Comparison of ENCODE assay signal across 8 mouse cellular contexts in genomic region chr8:90887328-90887727, GRCm38 (mm10). TPM values are rescaled to one million over a fixed set of nuclear protein-coding genes. Genes with fewer than 3 reads are reported as not detected.
A peak's percentile ranks its signal among the peaks of the same experiment; 100 is the strongest.
DNase-seq lines count a peak whose midpoint lies in the region; ATAC-seq and TF ChIP-seq lines count a peak whose summit lies in the region.
"Not testable (repeated sequence)": the region's sequence is repeated elsewhere in the genome, so short reads cannot be mapped to it uniquely, and the experiment has no call there.

No protein-coding gene starts in this region.

- WGBS in cerebellum, adult 2 months: no CpG with 5 or more reads among the region's 20 CpGs
- no CpG with 5 or more reads among the region's 20 CpGs for WGBS in forebrain, embryonic 12.5 days
- WGBS in heart, embryonic 14.5 days: no CpG with 5 or more reads among the region's 20 CpGs
- WGBS in intestine, embryonic 14.5 days: no CpG with 5 or more reads among the region's 20 CpGs
- no CpG with 5 or more reads among the region's 20 CpGs for WGBS in limb, embryonic 11.5 days
- WGBS in liver, postnatal 0 days (ENCODE audit: insufficient replicate concordance): no CpG with 5 or more reads among the region's 20 CpGs
- no CpG with 5 or more reads among the region's 20 CpGs for WGBS in midbrain, embryonic 16.5 days
- WGBS in stomach, postnatal 0 days: no CpG with 5 or more reads among the region's 20 CpGs

- not testable (repeated sequence) for TF ChIP-seq CTCF in cerebellum, adult 2 months (IDR thresholded peaks at IDR 0.05; ENCODE audit: borderline replicate concordance, insufficient read depth, low read depth, low read length); liver, postnatal 0 days (IDR thresholded peaks at IDR 0.05; ENCODE audit: low read depth); stomach, postnatal 0 days (IDR thresholded peaks at IDR 0.05; ENCODE audit: low read depth)

- not testable (repeated sequence) for TF ChIP-seq EP300 in liver, postnatal 0 days (IDR thresholded peaks at IDR 0.05; ENCODE audit: low read depth); stomach, postnatal 0 days (optimal IDR thresholded peaks at IDR 0.05)

- H3K27ac ChIP-seq in cerebellum, adult 2 months (ENCODE audit: insufficient read depth, low read length): peak overlapping the region; percentile 81; the same call in 1 of the 2 replicates
- not testable (repeated sequence) for H3K27ac ChIP-seq in forebrain, embryonic 12.5 days; heart, embryonic 14.5 days (replicated peaks in 1 of 2; ENCODE audit: control insufficient read depth in 1 of 2, insufficient read depth in 1 of 2, low read depth in 2 of 2, low read length in 2 of 2); intestine, embryonic 14.5 days (ENCODE audit: low read depth); limb, embryonic 11.5 days (replicated peaks; ENCODE audit: low read depth, low read length); liver, postnatal 0 days (ENCODE audit: low read depth); midbrain, embryonic 16.5 days (ENCODE audit: low read length); stomach, postnatal 0 days (replicated peaks)

- H3K9ac ChIP-seq in forebrain, embryonic 12.5 days; heart, embryonic 14.5 days (ENCODE audit: low read length); intestine, embryonic 14.5 days (ENCODE audit: low read length); limb, embryonic 11.5 days (ENCODE audit: low read length); liver, postnatal 0 days (replicated peaks); midbrain, embryonic 16.5 days (ENCODE audit: low read depth, low read length); stomach, postnatal 0 days (ENCODE audit: low read length): not testable (repeated sequence)

- H3K9me3 ChIP-seq in forebrain, embryonic 12.5 days; heart, embryonic 14.5 days (ENCODE audit: control insufficient read depth, low read length); intestine, embryonic 14.5 days (ENCODE audit: control insufficient read depth, low read length); limb, embryonic 11.5 days (ENCODE audit: control insufficient read depth, low read length); liver, postnatal 0 days (ENCODE audit: low read length); midbrain, embryonic 16.5 days (replicated peaks; ENCODE audit: control insufficient read depth, low read length, poor library complexity, severe bottlenecking); stomach, postnatal 0 days (ENCODE audit: control insufficient read depth, low read length): not testable (repeated sequence)

- ATAC-seq in forebrain, embryonic 12.5 days (ENCODE audit: low FRiP score); heart, embryonic 14.5 days (ENCODE audit: insufficient number of reproducible peaks, insufficient read depth, low FRiP score, low read depth); intestine, embryonic 14.5 days (replicated peaks; ENCODE audit: low FRiP score, low TSS enrichment, low read depth); limb, embryonic 11.5 days (ENCODE audit: insufficient number of reproducible peaks, low FRiP score, low TSS enrichment, low read depth); liver, postnatal 0 days; midbrain, embryonic 16.5 days; stomach, postnatal 0 days (ENCODE audit: low FRiP score, low TSS enrichment): not testable (repeated sequence)

- H3K36me3 ChIP-seq in forebrain, embryonic 12.5 days (replicated peaks); heart, embryonic 14.5 days (ENCODE audit: control insufficient read depth, insufficient read depth, low read length); intestine, embryonic 14.5 days (ENCODE audit: control insufficient read depth, insufficient read depth, low read length); limb, embryonic 11.5 days (ENCODE audit: control insufficient read depth, insufficient read depth, low read length); liver, postnatal 0 days (replicated peaks; ENCODE audit: insufficient read depth, low read length); midbrain, embryonic 16.5 days (ENCODE audit: control insufficient read depth, insufficient read depth, low read length); stomach, postnatal 0 days (ENCODE audit: control insufficient read depth, insufficient read depth, low read length): not testable (repeated sequence)

- not testable (repeated sequence) for DNase-seq in cerebellum, adult 2 months; intestine, embryonic 14.5 days (ENCODE audit: low spot score); limb, embryonic 11.5 days (ENCODE audit: low spot score); liver, postnatal 0 days; stomach, postnatal 0 days (ENCODE audit: low spot score)

- H3K4me3 ChIP-seq in cerebellum, adult 2 months (replicated peaks; ENCODE audit: insufficient read depth, low read depth, low read length): not testable (repeated sequence)
- peak overlapping the region; percentile 34 for H3K4me3 ChIP-seq in forebrain, embryonic 12.5 days (replicated peaks)
- H3K4me3 ChIP-seq in heart, embryonic 14.5 days (ENCODE audit: control insufficient read depth in 1 of 2, insufficient read depth in 1 of 2, low read depth in 1 of 2, low read length in 2 of 2): peak overlapping the region; percentile 33 to 48
- H3K4me3 ChIP-seq in intestine, embryonic 14.5 days (ENCODE audit: low read depth, low read length): peak overlapping the region; percentile 28
- H3K4me3 ChIP-seq in limb, embryonic 11.5 days (ENCODE audit: low read depth, low read length): peak overlapping the region; percentile 23; the same call in 1 of the 2 replicates
- H3K4me3 ChIP-seq in liver, postnatal 0 days (ENCODE audit: low read depth, low read length): peak overlapping the region; percentile 42
- peak overlapping the region; percentile 32 for H3K4me3 ChIP-seq in midbrain, embryonic 16.5 days (ENCODE audit: low read depth, low read length)
- H3K4me3 ChIP-seq in stomach, postnatal 0 days (ENCODE audit: low read depth, low read length): peak overlapping the region; percentile 29

- H3K4me2 ChIP-seq in forebrain, embryonic 12.5 days; heart, embryonic 14.5 days (ENCODE audit: low read length); intestine, embryonic 14.5 days (ENCODE audit: low read length); limb, embryonic 11.5 days (ENCODE audit: low read depth, severe bottlenecking); liver, postnatal 0 days (ENCODE audit: low read depth, low read length); midbrain, embryonic 16.5 days (ENCODE audit: low read length); stomach, postnatal 0 days (replicated peaks; ENCODE audit: low read depth): not testable (repeated sequence)

- TF ChIP-seq POLR2A in cerebellum, adult 2 months (IDR thresholded peaks at IDR 0.05; ENCODE audit: borderline replicate concordance, insufficient read depth, low read length): not testable (repeated sequence)

- not testable (repeated sequence) for H3K27me3 ChIP-seq in cerebellum, adult 2 months (ENCODE audit: control insufficient read depth, insufficient read depth, low read length); forebrain, embryonic 12.5 days; heart, embryonic 14.5 days (ENCODE audit: control insufficient read depth, insufficient read depth, low read length); intestine, embryonic 14.5 days (replicated peaks; ENCODE audit: control insufficient read depth, insufficient read depth, low read length); limb, embryonic 11.5 days (ENCODE audit: control insufficient read depth, insufficient read depth, low read length); liver, postnatal 0 days (ENCODE audit: insufficient read depth, low read length); midbrain, embryonic 16.5 days (ENCODE audit: control insufficient read depth, insufficient read depth, low read depth, low read length); stomach, postnatal 0 days (ENCODE audit: control insufficient read depth, insufficient read depth, low read length)

- H3K4me1 ChIP-seq in cerebellum, adult 2 months (ENCODE audit: control insufficient read depth, insufficient read depth, low read length); forebrain, embryonic 12.5 days; heart, embryonic 14.5 days (ENCODE audit: control insufficient read depth in 2 of 2, insufficient read depth in 2 of 2, low read length in 2 of 2); intestine, embryonic 14.5 days (replicated peaks; ENCODE audit: control insufficient read depth, insufficient read depth, low read length); limb, embryonic 11.5 days (ENCODE audit: control insufficient read depth, insufficient read depth, low read length); liver, postnatal 0 days (ENCODE audit: insufficient read depth); midbrain, embryonic 16.5 days (ENCODE audit: control insufficient read depth, insufficient read depth, low read length); stomach, postnatal 0 days (replicated peaks; ENCODE audit: control insufficient read depth, insufficient read depth): not testable (repeated sequence)

RNA-seq across cellular contexts. Expression of gene Chd9, which starts 59.2 kb away (rescaled TPM):
- polyA plus RNA-seq in cerebellum, adult 2 months (2012; rRNA removed): 882 and 1,083 TPM in 2 replicates
- 72.0 and 73.3 TPM in 2 replicates for polyA plus RNA-seq in forebrain, embryonic 12.5 days (2016; fragmentation: Nextera tagmentation; extraction: Ambion mirVana)
- 57.0 and 62.4 TPM in 2 replicates for polyA plus RNA-seq in heart, embryonic 14.5 days (2014; fragmentation: Nextera tagmentation; extraction: Ambion mirVana)
- polyA plus RNA-seq in intestine, embryonic 14.5 days (2014; fragmentation: Nextera tagmentation; extraction: Ambion mirVana): 103 and 120 TPM in 2 replicates
- 60.0 and 62.2 TPM in 2 replicates for polyA plus RNA-seq in limb, embryonic 11.5 days (2014; fragmentation: Nextera tagmentation; extraction: Ambion mirVana)
- polyA plus RNA-seq in liver, postnatal 0 days (2015; fragmentation: Nextera tagmentation; extraction: Ambion mirVana): 27.2 and 32.2 TPM in 2 replicates
- polyA plus RNA-seq in midbrain, embryonic 16.5 days (2015; fragmentation: Nextera tagmentation; extraction: Ambion mirVana): 68.4 and 80.2 TPM in 2 replicates
- polyA plus RNA-seq in stomach, postnatal 0 days (2015; fragmentation: Nextera tagmentation; extraction: Ambion mirVana): 125 and 131 TPM in 2 replicates
